Mouse (Mus musculus) heart, adult 18-20 months (tissue): ENCODE results near the gene Zfp169. TPM values are rescaled to one million over a fixed set of nuclear protein-coding genes. Genes with fewer than 3 reads are reported as not detected.

ENCODE experiments used
- DNase-seq, 2 experiments: peaks; one replicate each; pipeline ENCODE4 v3.0.0; 2021 to 2022; ENCODE audit warnings: mixed read lengths in 1 of 2
- microRNA-seq, 2 experiments: library from miRNA; unstranded; fragments of <30 nt; microRNA quantifications; one replicate each; pipeline ENCODE4 v1.2.0; 2022
- total RNA-seq, 2 experiments: library from RNA; stranded (reverse); gene quantifications; 2 replicates each; pipeline ENCODE4 v1.2.3; 2021

Zfp169 gene
- total RNA-seq, 2 experiments from 2014 or later = 4.2 to 6.5 TPM

- DNase-seq = no peak
Measured at GRCm38 (mm10) chr13:48515861-48516260, 2.6 kb upstream of the Zfp169 start.

- no peak for DNase-seq
Measured at GRCm38 (mm10) chr13:48508661-48509060, 4.6 kb downstream of the Zfp169 start.

GRCm38 (mm10) chr13:48502422-48502821, 10.8 kb downstream of the Zfp169 start:
- DNase-seq = no peak

- no peak for DNase-seq
Measured at GRCm38 (mm10) chr13:48498676-48499075, 14.6 kb downstream of the Zfp169 start.

- DNase-seq = peak; percentile 16 to 77
Measured at GRCm38 (mm10) chr13:48497693-48498221, 15.5 kb downstream of the Zfp169 start.

- DNase-seq = peak; percentile 29 to 50
Measured at GRCm38 (mm10) chr13:48493183-48493582, 20.1 kb downstream of the Zfp169 start.

GRCm38 (mm10) chr13:48490396-48491182, 22.7 kb downstream of the Zfp169 start:
- DNase-seq = no peak

- DNase-seq = no peak
Measured at GRCm38 (mm10) chr13:48483606-48484005, 29.6 kb downstream of the Zfp169 start.

GRCm38 (mm10) chr13:48468656-48469180, 44.5 kb downstream of the Zfp169 start:
- no peak for DNase-seq

GRCm38 (mm10) chr13:48466186-48466585, 47.1 kb downstream of the Zfp169 start:
- DNase-seq = no peak

GRCm38 (mm10) chr13:48464170-48464569, 49.1 kb downstream of the Zfp169 start:
- peak; percentile 45 to 83 for DNase-seq

- no peak for DNase-seq
Measured at GRCm38 (mm10) chr13:48459280-48459679, 54.0 kb downstream of the Zfp169 start.

GRCm38 (mm10) chr13:48448119-48448518, 65.1 kb downstream of the Zfp169 start:
- DNase-seq = no peak

GRCm38 (mm10) chr13:48443996-48444395, 69.3 kb downstream of the Zfp169 start:
- no peak for DNase-seq

- DNase-seq = no peak
Measured at GRCm38 (mm10) chr13:48438321-48438720, 74.9 kb downstream of the Zfp169 start.

Small RNAs within 50 kb of the gene (microRNA-seq; reads per million reads assigned to microRNA genes)
- gene Gm24111 = 0 reads per million in 2 experiments
- 1,328 to 1,410 reads per million in 2 experiments for gene Mirlet7a-1
- gene Mirlet7d = 39,295 to 70,956 reads per million in 2 experiments
- 0 reads per million in 2 experiments for gene Mirlet7f-1

Other genes with a start within 250 kb of the Zfp169 start
- gene A830005F24Rik, start 119 bp upstream of the Zfp169 start, total RNA-seq = not detected
- 1 to 10 TPM; 5.0 to 6.4 TPM for gene Ptpdc1, start 112.2 kb upstream of the Zfp169 start, total RNA-seq
- gene Barx1, start 149.5 kb upstream of the Zfp169 start, total RNA-seq = not detected